Mouse (Mus musculus) liver, embryonic 14.5 days (tissue): ENCODE measurements around the gene Lsamp.

Experiments used
- CTCF ChIP-seq: IDR thresholded peaks from 2 replicates; pipeline ENCODE4 v1.5.1; 2016; ENCODE audit warnings: antibody characterized with exemption, low read depth, control low read depth
- EP300 ChIP-seq: IDR thresholded peaks from 2 replicates; pipeline ENCODE4 v1.6.1; 2016; ENCODE audit warnings: antibody characterized with exemption, low read depth

GRCm38 (mm10) chr16:40557680-40558249, 573.6 kb downstream of the Lsamp start:
- TF ChIP-seq EP300 (no peak), CTCF (no peak)
